Mouse (Mus musculus) stomach, embryonic 15.5 days (tissue): ENCODE results near the gene Rai14. TPM values are rescaled to one million over a fixed set of nuclear protein-coding genes. Genes with fewer than 3 reads are reported as not detected.
A peak's percentile ranks its signal among the peaks of the same experiment; 100 is the strongest.

Experiments used
- ATAC-seq: fragments of 200-750 bp; cut with Nextera tagmentation; 2 replicates; pipeline ENCODE4 v1.8.0; 2017; ENCODE audit warnings: low read depth, moderate number of reproducible peaks, moderate TSS enrichment; ENCODE audit not compliant: insufficient read depth, low FRiP score
- H3K27ac ChIP-seq: fragments of 300-500 bp; sonication (generic); 2 replicates; pipeline ENCODE4 v1.5.1; 2015; ENCODE audit warnings: mild to moderate bottlenecking, inconsistent platforms
- H3K27me3 ChIP-seq: fragments of 300-500 bp; sonication (generic); replicated peaks from 2 replicates; pipeline ENCODE4 v1.6.1; 2015; ENCODE audit warnings: inconsistent platforms
- H3K36me3 ChIP-seq: fragments of 300-500 bp; sonication (generic); 2 replicates; pipeline ENCODE4 v1.6.1; 2015; ENCODE audit warnings: inconsistent platforms
- H3K4me1 ChIP-seq: fragments of 300-500 bp; sonication (generic); 2 replicates; pipeline ENCODE4 v1.6.1; 2015; ENCODE audit warnings: inconsistent platforms
- H3K4me2 ChIP-seq: fragments of 300-500 bp; sonication (generic); 2 replicates; pipeline ENCODE4 v1.6.1; 2015; ENCODE audit warnings: mild to moderate bottlenecking, inconsistent platforms
- H3K4me3 ChIP-seq: fragments of 300-500 bp; sonication (generic); replicated peaks from 2 replicates; pipeline ENCODE4 v1.5.1; 2015; ENCODE audit warnings: inconsistent platforms
- H3K9ac ChIP-seq: fragments of 300-500 bp; sonication (generic); 2 replicates; pipeline ENCODE4 v1.6.1; 2015; ENCODE audit warnings: inconsistent platforms
- H3K9me3 ChIP-seq: fragments of 300-500 bp; sonication (generic); 2 replicates; pipeline ENCODE4 v1.6.1; 2016; ENCODE audit warnings: inconsistent platforms
- WGBS: fragments of 180-500 bp; shearing (Covaris S2); methylation state at CpG from one replicate; pipeline ENCODE4 v1.1.7; 2015; 5-methylcytosine and 5-hydroxymethylcytosine counted together
- polyA plus RNA-seq: library from polyadenylated mRNA; unstranded; fragments of >200 nt; fragmentation: Nextera tagmentation; extraction: Ambion mirVana; gene quantifications from 2 replicates; pipeline ENCODE4 v1.2.1, GENCODE M21; 2015

The Rai14 gene
- polyA plus RNA-seq, 1 experiment from 2014 or later, result 17.8 TPM

DNA sequence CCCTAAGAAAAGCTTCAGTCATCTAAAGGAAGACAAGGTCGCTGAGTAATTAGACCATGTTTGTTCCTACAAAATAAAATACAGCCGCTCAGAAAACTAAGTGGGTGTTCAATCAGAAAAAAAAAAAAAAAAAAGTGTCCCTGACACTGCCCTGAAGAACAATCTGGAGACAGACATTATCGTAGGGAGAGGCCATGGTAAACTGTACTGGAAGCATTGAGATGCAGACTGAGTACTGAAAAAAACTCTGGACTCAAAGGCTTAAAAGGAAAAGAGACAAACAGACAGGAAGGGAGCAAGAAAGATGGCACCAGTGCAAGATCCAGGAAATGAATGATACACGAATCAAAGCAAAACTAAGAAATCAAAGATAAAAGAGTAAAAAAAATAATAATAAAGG is 71.2 kb downstream of the Rai14 start:
- Histone ChIP-seq H3K4me1 (peaks cover 9% of the 10 kb centered on the region; the same call in 1 of the 2 replicates), H3K9ac (no peak overlapping the region), H3K27ac (no peak overlapping the region), H3K27me3 (no peaks in the 10 kb centered on the region), H3K9me3 (no peaks in the 10 kb centered on the region), H3K4me2 (no peak overlapping the region), H3K4me3 (no peak overlapping the region), H3K36me3 (no peaks in the 10 kb centered on the region)
- no peak for ATAC-seq
- 68% methylated on average over 4 of the region's 4 CpGs for WGBS

GRCm38 (mm10) chr15:10642419-10642818 is 72.0 kb downstream of the Rai14 start:
- no peak overlapping the region for H3K4me3 ChIP-seq
- H3K9me3 ChIP-seq, result no peaks in the 10 kb centered on the region
- 64% methylated on average over 5 of the region's 5 CpGs for WGBS
- no peak for ATAC-seq
- H3K4me1 ChIP-seq, result 0 out of 2 replicates have a peak, but pooled peaks cover 7% of the 10 kb centered on the region
- no peak overlapping the region for H3K27ac ChIP-seq
- no peaks in the 10 kb centered on the region for H3K36me3 ChIP-seq
- no peak overlapping the region for H3K9ac ChIP-seq
- no peaks in the 10 kb centered on the region for H3K27me3 ChIP-seq
- no peak overlapping the region for H3K4me2 ChIP-seq

GRCm38 (mm10) chr15:10640721-10641120 is 73.7 kb downstream of the Rai14 start:
- ATAC-seq, result no peak

DNA sequence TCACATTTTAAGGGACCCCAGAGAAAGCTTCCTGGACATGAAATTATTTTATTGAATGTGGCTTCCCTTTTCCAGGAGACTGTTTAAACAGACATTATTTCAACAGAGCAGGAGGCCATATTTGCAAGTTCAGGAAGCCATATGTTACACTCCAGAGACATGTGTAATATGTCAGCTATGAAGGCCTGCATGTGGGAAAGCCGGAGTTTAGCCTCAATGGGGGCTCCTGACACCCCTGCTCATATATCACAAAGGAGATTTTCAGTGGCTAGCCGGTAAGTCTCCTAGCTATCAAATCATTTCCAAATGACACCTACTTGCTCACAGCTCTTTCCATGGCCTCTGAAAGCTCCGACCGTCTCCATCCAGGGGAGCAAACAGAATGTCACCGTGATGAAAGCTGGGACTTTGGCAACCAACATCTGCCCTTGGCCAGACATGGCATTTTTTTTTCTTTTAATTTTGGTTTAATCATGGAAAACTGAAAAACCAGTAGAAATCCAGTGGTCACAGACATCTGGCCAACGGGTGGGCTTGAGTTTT is 77.1 kb downstream of the Rai14 start:
- H3K27me3 ChIP-seq, result no peaks in the 10 kb centered on the region
- no peaks in the 10 kb centered on the region for H3K36me3 ChIP-seq
- no peak overlapping the region for H3K4me2 ChIP-seq
- no peak overlapping the region for H3K27ac ChIP-seq
- no peak for ATAC-seq
- H3K9ac ChIP-seq, result no peak overlapping the region
- H3K4me3 ChIP-seq, result no peak overlapping the region
- 55% methylated on average over 6 of the region's 6 CpGs for WGBS
- H3K4me1 ChIP-seq, result peaks cover 23% of the 10 kb centered on the region
- no peaks in the 10 kb centered on the region for H3K9me3 ChIP-seq

More at GRCm38 (mm10) chr15:10640721-10641120, 73.7 kb downstream of the Rai14 start:
- Histone ChIP-seq H3K4me3 (no peak overlapping the region), H3K36me3 (no peaks in the 10 kb centered on the region), H3K9ac (no peak overlapping the region), H3K9me3 (no peaks in the 10 kb centered on the region), H3K4me1 (peaks cover 12% of the 10 kb centered on the region; the same call in 1 of the 2 replicates), H3K27me3 (no peaks in the 10 kb centered on the region), H3K27ac (no peak overlapping the region), H3K4me2 (no peak overlapping the region)
- 82% methylated on average over 3 of the region's 3 CpGs for WGBS

DNA sequence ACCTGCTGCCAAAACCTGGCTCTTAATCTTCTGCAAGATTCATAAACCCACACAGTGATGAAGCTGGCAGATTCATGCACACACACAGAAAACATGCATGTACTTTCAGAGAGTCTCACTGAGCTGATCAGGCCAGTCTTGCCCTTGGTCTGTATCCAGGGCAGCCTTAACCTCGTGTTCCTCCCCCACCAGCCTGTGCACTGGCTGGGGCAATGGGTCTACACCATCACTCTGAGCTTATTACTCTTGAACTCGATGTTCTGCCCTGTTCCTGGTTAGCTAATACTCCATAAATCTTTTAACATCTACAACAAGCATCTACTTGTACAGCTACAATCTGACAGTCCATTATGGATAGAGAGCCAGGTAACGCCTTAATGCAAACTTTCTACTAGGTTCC is 77.6 kb downstream of the Rai14 start:
- H3K36me3 ChIP-seq, result no peaks in the 10 kb centered on the region
- H3K27ac ChIP-seq, result no peak overlapping the region
- no peak overlapping the region for H3K4me3 ChIP-seq
- peaks cover 23% of the 10 kb centered on the region for H3K4me1 ChIP-seq
- no peaks in the 10 kb centered on the region for H3K27me3 ChIP-seq
- no peak for ATAC-seq
- no peak overlapping the region for H3K9ac ChIP-seq
- no peak overlapping the region for H3K4me2 ChIP-seq
- 64% methylated on average over 3 of the region's 3 CpGs for WGBS
- H3K9me3 ChIP-seq, result no peaks in the 10 kb centered on the region

- ATAC-seq, result peak; percentile 51; the same call in 1 of the 2 replicates
- Histone ChIP-seq H3K9me3 (no peaks in the 10 kb centered on the region), H3K9ac (no peak overlapping the region), H3K4me3 (no peak overlapping the region), H3K4me1 (peaks cover 23% of the 10 kb centered on the region), H3K27ac (peak overlapping the region; percentile 23), H3K36me3 (no peaks in the 10 kb centered on the region), H3K27me3 (no peaks in the 10 kb centered on the region), H3K4me2 (no peak overlapping the region)
- 33% methylated on average over 10 of the region's 10 CpGs for WGBS
These were observed 79.3 kb downstream of the Rai14 start for GRCm38 (mm10) chr15:10635121-10635520.

GRCm38 (mm10) chr15:10634176-10634575 is 80.2 kb downstream of the Rai14 start:
- no peak for ATAC-seq
- Histone ChIP-seq H3K4me1 (peaks cover 23% of the 10 kb centered on the region), H3K4me2 (no peak overlapping the region), H3K9me3 (no peaks in the 10 kb centered on the region), H3K27ac (no peak overlapping the region), H3K9ac (no peak overlapping the region), H3K36me3 (no peaks in the 10 kb centered on the region), H3K4me3 (no peak overlapping the region), H3K27me3 (no peaks in the 10 kb centered on the region)
- WGBS, result 57% methylated on average over 6 of the region's 6 CpGs

- no peak overlapping the region for H3K9ac ChIP-seq
- no peaks in the 10 kb centered on the region for H3K9me3 ChIP-seq
- no peak overlapping the region for H3K4me3 ChIP-seq
- peak; percentile 33; the same call in 1 of the 2 replicates for ATAC-seq
- no peak overlapping the region for H3K4me2 ChIP-seq
- no peak overlapping the region for H3K27ac ChIP-seq
- 69% methylated on average over 4 of the region's 4 CpGs for WGBS
- H3K27me3 ChIP-seq, result no peaks in the 10 kb centered on the region
- peaks cover 23% of the 10 kb centered on the region for H3K4me1 ChIP-seq
- no peaks in the 10 kb centered on the region for H3K36me3 ChIP-seq
These were observed 81.0 kb downstream of the Rai14 start for GRCm38 (mm10) chr15:10633381-10633780.

DNA sequence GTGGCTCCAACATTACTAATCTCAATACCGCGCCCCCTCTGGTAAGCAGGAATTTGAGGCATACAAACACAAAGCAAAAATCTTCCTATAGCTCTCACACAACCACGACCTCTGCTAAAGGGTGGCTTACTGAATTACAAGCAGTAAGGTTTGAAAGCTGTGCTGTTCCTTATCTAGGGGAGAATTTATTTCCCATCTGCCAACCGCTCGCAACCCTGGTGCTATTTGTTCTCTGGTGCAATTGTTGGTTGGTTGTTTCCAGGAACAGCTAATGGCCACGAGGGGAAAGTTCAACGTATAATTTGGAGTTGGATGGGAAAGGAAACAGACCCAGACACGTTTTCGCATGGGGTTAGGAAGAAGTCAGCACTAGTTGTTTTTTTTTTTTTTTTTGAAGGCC is 81.8 kb downstream of the Rai14 start:
- no peaks in the 10 kb centered on the region for H3K9me3 ChIP-seq
- ATAC-seq, result no peak
- no peak overlapping the region for H3K27ac ChIP-seq
- no peaks in the 10 kb centered on the region for H3K36me3 ChIP-seq
- peaks cover 20% of the 10 kb centered on the region for H3K4me1 ChIP-seq
- WGBS, result 72% methylated on average over 9 of the region's 9 CpGs
- H3K27me3 ChIP-seq, result no peaks in the 10 kb centered on the region
- H3K4me3 ChIP-seq, result no peak overlapping the region
- H3K9ac ChIP-seq, result no peak overlapping the region
- no peak overlapping the region for H3K4me2 ChIP-seq

DNA sequence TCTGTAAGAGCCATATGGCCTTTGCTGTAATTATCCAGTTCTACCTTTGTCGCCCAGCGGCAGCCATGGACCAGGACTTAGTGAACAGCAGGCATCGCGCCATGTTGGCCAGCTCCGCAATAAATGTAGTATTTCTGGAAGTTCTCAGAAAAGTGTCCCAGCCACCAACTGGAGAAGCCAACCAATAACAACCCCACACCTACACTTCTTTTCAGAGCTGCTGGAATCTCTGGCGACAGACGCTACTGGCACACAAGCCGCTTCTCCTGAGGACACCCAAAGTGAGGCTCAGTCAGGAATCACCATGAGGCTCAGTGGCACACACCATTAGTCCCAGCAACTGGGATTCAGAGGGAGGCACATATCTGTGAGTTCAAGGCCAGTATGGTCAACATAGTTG is 82.4 kb downstream of the Rai14 start:
- Histone ChIP-seq H3K27me3 (no peaks in the 10 kb centered on the region), H3K27ac (no peak overlapping the region), H3K4me3 (no peak overlapping the region), H3K9me3 (no peaks in the 10 kb centered on the region), H3K4me2 (no peak overlapping the region), H3K36me3 (no peaks in the 10 kb centered on the region), H3K4me1 (peaks cover 19% of the 10 kb centered on the region), H3K9ac (no peak overlapping the region)
- 97% methylated on average over 8 of the region's 8 CpGs for WGBS
- ATAC-seq, result no peak

DNA sequence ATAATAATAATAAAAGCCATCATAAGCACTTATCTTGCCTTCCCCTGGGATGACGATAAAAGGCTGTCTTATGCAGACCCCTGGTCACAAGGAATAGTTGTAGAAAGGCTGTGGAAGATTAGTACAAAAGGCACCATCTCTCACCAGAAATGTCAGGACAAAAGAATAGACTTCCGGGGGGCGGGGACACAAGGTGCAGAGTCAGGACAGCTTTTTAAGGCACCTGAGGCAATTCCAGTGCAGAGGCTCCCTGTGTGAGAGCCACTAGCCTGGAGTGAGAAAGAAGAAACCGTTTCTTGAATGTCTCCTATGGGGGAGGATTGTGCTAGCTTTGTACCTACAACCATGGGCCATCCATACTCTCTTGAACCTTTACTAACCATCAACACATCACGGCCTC is 82.9 kb downstream of the Rai14 start:
- no peaks in the 10 kb centered on the region for H3K36me3 ChIP-seq
- peaks cover 19% of the 10 kb centered on the region for H3K4me1 ChIP-seq

DNA sequence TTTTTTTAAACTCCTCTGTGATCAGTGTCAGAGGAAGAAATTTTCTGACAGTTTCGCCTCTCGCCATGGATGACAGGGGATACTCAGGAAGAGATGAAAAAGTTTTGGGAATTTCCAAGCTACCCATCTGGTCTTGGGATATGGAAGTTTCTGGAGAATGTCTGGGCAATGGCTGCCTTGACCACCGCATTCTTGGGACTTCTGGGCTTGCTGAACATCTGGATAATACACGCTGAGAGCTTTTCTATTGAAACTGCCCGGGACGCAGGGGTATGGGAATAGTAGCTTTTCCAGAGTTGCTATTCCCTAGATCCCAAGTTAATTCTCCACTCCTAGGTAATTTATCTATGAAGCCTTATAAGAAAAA is 85.5 kb downstream of the Rai14 start:
- ATAC-seq, result no peak
- no peaks in the 10 kb centered on the region for H3K4me1 ChIP-seq
- no peak overlapping the region for H3K4me3 ChIP-seq
- H3K9ac ChIP-seq, result no peak overlapping the region
- H3K27me3 ChIP-seq, result no peaks in the 10 kb centered on the region
- no peak overlapping the region for H3K27ac ChIP-seq
- H3K36me3 ChIP-seq, result no peaks in the 10 kb centered on the region
- H3K9me3 ChIP-seq, result no peaks in the 10 kb centered on the region
- 74% methylated on average over 6 of the region's 6 CpGs for WGBS
- no peak overlapping the region for H3K4me2 ChIP-seq

More for the DNA sequence above, 82.9 kb downstream of the Rai14 start:
- Histone ChIP-seq H3K9me3 (no peaks in the 10 kb centered on the region), H3K27ac (no peak overlapping the region), H3K4me2 (no peak overlapping the region), H3K4me3 (no peak overlapping the region), H3K27me3 (no peaks in the 10 kb centered on the region), H3K9ac (no peak overlapping the region)
- no peak for ATAC-seq
- 87% methylated on average over 5 of the region's 5 CpGs for WGBS
